Mouse (Mus musculus) left cerebral cortex, postnatal 14 days (tissue): ENCODE results near the gene Mtrex. TPM values are rescaled to one million over a fixed set of nuclear protein-coding genes. Genes with fewer than 3 reads are reported as not detected.

Experiments
- DNase-seq, 2 experiments: peaks; one replicate each; pipeline ENCODE4 v3.0.0; 2021 to 2022; ENCODE audit warnings: low spot score in 2 of 2, mixed read lengths in 1 of 2
- intact Hi-C: fragments of 180-260 bp; cut with DNase I; formaldehyde crosslinking; loops from one replicate; pipeline ENCODE4 v1.15.1; 2025
- total RNA-seq, 2 experiments: library from RNA; stranded (reverse); gene quantifications; 2 replicates each; pipeline ENCODE4 v1.2.3; 2021

Mtrex gene
- total RNA-seq, 2 experiments from 2014 or later = 40.6 to 41.6 TPM

DNA sequence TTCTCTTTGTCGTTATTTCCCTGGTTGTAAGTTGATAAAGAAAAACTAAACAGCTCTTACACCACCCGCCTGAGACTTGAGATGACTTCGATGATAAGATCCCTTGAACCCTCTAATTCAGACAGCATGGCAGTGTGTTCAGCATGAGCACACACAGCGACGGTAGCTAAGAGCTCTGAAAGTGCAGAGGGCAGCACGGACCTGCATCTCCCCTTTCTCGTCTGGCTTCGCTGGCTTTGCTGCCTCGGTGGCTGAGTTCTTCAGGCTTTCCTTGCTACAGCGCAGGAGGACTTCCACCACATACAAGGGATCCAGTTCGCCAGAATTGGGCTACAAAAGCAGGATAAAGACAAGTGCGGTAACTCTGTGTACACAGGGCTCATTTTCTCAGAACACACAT lies 40.0 kb downstream of the Mtrex start:
- intact Hi-C loops = no loop called here
- no peak for DNase-seq

DNA sequence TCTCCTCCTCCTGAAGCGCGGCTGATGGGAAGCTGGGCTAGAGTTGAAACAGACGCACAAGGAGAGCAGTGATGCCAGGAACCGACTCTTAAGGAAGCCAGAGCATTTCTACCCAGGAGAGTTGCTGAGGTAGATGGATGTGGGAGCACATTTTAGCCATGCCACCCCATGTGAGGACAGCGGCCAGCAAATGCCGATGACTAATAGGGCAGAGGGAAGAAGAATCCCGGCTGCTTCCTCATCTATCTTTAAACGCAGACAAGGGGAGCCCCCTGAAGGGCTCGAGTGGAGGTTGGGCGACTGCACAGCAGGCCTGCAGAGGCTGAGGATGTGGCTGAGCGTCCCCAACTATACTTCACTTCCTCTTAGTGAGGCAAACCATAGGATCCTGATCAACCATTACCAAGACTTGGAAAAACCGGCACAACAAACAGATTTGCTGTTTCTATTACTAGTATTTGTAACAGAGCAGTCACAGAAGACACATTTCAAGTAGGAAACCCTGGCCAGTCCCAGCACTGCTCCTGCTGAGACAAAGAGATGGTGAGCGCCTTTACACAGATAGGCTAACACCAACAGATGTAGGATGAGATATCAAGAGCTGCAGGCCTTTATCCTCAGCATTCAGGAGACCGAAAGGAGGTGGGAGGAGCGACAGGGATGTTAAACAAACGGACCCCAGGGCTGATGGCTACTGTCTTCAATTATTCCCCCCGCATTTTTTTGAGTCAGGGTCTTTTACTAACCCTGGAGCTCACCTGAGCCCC lies 55.5 kb downstream of the Mtrex start:
- intact Hi-C loops = loop anchor here (10.0 kb wide), 1 partner anchor 197 kb away; no protein-coding TSS in a partner anchor
- no peak for DNase-seq

DNA sequence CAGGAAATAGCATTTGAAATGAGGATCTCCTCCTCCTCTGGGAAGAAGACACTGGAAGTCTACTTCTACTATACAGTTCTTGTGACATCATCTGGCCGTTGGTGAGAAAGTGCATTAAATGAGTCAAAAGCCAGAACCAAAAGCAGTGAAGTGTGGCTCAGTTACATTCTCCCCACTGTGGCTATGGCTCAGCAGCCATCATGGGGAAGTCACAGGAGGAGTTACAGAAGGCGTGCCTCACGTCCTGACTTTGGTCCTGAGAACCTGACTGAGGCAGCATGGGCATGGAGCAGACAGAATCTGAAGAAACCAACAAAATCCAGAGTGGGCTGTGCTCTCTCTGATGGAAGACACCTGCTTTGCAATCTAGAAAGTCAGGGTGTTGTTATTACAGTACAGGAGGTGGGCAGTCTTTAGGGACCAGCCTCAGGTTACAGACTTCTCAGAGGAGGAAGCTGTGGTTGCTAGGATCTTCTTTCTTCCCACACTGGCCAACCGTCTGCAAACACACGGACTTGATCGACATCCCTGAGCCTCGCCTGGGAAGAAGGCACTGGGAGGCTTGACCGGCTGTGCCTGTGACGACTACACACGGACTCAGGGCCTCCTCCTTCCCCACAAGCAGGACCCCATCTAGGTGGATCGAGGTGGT lies 57.0 kb downstream of the Mtrex start:
- intact Hi-C loops = loop anchor here (10.0 kb wide), 1 partner anchor 195 kb away; no protein-coding TSS in a partner anchor

DNA sequence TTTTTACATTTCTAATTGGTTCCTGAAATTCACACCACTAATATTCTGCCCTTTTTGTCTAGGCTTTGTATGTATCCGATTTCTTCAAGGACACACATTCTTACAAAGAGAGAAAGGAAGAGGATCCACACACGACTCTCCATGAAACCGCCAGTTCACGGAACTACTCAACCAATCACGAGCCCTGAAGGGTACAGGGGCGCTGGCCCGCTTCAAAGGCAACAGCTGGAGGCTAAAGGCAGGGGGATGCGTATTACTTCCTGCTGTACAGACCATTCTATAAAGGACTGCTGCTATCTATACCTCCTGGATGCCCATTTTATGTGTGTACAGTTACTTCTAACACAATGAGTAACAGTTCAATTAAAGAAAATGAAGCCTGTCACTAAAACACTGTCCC lies 59.8 kb downstream of the Mtrex start:
- no peak for DNase-seq
- intact Hi-C loops = no loop called here

More for the DNA sequence above, 57.0 kb downstream of the Mtrex start:
- no peak for DNase-seq

DNA sequence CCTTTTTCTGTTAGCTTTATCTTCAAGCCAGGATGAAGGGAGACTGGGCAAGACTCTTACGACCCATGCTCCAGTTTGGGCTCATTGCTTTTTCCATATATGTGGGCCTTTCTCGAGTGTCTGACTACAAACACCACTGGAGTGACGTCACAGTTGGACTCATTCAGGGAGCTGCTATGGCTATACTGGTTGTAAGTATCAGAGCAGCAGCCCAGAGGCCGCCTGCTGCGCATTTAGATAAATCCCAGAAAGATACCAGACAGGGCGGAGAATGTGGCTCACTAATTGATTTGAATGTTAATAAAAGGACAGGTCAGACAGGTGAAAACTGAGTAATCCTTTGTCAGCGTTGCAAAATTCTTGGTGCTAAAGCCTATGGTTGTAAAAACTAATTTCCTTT lies 60.4 kb downstream of the Mtrex start:
- intact Hi-C loops = no loop called here
- DNase-seq = no peak

DNA sequence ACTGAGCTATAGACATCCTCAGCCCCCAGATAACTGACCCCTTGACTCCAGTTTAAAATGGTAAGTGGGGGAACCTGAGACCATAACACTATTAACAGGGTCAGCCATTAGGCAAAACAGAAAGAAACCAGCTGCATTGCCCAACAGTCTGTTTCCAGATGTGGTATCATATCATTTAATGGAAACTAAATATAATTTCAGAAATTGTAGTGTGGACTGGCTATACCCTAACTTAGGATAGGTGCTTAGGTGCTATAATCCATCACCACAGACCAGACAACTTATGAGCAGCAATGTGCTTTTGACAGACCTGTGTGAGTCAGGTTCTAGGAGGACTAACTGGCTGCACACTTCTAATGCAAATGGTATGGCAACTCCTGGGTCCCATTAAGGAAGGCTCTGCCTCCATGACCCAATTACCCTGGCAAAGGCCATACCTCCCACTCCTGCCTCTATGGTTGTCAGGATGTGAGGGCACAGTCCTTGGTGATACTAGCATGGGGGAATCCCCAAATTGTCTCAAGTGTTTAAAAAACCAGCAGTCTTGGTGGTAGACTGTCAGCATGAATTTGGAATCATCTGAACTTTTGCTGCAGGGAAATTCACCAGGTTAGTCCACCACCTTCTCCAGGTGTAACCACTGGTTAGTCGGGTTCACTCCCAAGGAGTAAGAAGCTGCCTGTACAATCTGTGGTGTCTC lies 64.1 kb downstream of the Mtrex start:
- intact Hi-C loops = no loop called here
- DNase-seq = no peak

DNA sequence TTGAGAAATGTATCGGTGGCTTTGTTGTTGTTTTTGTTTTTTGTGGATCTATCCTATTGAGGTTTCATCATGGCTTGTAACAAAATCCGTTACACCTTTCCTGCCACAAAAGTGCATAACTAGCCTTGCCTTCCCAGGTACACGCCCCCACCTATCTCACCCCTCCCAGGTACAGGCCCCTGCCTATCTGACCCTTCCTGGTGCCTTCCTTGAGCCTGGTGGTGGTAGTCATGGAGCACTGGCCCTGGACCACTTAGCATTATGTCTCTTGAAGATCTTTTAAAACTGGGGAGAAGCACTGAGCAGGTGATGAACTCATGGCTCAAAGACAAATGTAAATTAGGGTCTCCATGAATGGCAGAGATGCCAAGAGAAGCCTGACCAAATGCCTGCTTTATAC lies 64.9 kb downstream of the Mtrex start:
- DNase-seq = no peak
- intact Hi-C loops = no loop called here

DNA sequence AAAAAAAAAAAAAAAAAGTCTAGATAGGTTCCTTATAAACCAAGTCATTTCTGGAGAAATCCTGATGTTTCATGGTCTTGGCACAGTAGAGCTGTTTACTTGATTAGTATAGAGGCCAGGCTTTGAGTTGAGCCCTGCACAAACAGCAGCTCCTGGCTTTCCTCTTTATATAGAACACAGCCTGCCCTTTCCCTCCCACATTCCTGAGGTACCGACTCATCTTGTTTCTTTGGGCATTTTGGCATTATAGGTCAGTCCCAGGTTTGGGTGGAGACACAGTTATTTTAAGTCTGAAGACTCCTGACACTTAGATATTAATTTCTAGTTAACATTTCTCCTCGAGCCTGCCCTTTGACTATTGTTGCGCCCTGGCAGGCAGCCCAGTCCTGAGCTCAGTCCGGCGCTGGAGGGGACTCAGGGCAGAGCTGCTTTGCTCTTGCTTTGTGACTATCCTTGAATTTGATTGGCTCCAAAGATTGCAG lies 65.3 kb downstream of the Mtrex start:
- no peak for DNase-seq
- intact Hi-C loops = no loop called here

DNA sequence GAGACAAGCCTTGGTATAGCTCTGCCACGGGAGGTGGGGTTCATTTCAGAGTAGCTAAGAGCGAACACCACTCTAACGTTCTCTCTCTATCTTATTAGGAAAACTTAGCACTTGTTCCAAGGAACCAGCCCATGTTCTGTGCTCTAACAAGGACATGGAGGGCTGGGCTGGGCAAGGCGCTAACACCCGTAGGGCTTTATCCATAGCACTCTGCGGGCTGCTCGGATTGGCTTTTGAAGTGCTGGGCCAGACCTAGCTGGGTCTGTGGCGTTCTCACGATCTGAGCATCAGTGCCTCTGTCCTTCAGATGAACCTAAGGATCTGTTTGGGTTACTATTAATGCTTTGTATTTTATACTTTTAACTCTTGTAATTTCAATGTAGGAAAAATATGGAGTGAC lies 66.3 kb downstream of the Mtrex start:
- intact Hi-C loops = no loop called here
- no peak for DNase-seq

DNA sequence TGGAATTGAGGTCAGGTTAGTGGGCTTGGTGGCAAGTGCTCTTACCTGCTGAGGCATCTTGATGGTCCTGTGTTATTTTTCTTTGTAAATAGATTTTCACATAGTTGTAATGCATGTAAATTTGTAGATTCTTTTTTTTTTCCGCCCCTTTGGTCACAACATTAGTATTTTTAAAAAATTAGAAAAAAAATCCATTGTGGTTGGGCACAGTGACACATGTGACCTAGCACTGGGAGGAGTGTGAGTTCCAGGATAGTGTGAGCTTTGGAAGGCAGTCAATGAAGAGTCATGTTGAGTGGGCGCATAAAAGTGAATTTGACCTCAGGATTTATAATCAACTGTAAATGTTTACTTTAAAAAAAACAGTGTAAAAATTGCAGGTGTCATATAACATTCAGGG lies 66.8 kb downstream of the Mtrex start:
- intact Hi-C loops = no loop called here
- no peak for DNase-seq

DNA sequence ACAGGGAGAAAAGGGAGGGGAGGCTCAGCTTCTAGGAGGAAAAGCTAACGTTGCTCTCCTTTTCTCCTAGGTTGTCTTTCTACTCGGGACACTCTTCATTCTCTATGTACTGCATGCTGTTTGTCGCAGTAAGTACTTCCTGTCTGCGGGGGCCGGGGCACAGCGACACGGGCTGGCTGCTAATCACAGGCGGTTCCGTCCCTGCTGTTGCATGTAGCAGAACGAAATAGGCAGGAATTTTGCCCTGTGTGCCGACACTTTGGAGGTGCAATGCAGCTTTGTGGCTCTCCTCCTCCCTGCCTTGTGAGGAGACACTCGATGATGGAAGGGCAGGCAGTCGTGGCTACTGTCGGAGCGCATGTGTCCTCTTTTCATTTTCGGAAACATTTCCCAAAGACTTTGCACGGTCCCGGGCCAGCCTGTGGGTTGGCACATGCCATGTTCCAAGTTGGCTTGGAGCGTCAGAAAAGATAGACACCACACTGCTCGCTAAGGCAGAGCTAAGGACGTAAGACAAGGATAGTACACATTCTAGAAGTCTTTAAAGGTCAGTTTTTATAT lies 67.5 kb downstream of the Mtrex start:
- DNase-seq = no peak
- intact Hi-C loops = no loop called here

DNA sequence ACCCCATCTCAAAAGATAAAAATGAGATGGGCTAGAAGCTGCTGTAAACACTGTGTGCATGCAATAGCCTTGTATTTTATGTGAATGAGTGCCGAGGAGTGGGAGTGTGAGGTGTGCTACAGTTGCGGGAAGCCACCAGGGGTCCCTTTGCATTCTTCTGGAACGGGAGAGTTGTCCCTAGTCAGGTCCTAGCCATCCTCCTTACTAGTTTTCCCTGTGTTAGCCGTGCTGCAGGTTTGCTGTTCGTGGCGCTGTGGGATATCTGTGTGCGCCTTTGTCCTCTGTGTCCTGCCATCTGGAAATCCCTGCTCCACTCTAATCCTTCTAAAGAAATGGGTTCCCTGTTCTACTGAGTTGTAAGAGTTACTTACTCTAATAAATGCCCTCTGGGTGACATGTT lies 69.3 kb downstream of the Mtrex start:
- intact Hi-C loops = no loop called here
- DNase-seq = no peak

DNA sequence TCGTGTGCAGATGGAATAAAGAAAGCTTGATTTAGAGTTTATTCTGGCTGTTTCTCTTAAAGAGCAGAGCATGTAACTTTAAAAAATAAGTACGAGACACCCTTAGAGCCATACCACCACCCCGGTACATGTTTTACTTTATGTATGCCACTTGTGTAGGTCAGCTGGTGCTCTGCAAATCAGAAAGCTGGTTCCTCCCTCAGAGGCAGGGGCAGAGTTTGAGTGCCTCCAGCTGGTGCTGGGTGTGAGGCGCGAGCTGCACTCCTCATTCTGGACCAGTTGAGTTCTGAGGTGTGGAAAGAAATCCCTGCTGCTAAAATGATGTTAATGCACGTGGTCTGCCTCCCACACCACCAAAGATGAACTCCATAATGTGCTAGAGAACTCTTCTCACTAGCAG lies 72.8 kb downstream of the Mtrex start:
- DNase-seq = peak in 1 of 2 experiments; percentile 13
- intact Hi-C loops = no loop called here

DNA sequence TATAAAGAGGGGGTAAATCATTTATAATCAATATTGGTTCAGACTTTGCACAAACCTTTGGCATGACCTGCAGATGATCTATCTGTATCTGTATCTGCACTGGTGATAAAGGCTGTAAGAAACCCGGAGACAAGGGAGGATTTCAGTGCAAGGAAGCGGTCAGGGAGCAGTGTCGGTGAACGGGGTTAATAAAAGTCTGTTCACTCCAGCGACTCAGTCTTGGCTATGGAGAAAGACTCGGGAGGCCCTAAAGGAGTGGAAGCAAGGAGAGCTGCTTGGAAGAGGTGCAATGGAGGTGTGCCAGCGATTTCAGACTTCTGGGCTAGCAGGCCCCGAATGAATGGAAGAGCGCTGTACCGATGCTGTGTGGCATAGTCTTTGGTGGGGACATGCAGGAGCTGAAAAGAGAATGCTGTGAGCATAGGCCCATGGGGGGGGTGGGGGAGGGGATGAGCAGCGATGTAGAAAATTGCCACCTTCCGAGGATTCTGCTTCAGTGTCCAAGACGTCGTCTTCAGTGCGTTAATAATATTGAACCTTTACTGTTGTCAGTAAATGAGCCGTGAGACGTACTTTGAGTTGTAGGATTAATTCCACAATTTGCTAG lies 73.4 kb downstream of the Mtrex start:
- intact Hi-C loops = no loop called here
- DNase-seq = no peak

DNA sequence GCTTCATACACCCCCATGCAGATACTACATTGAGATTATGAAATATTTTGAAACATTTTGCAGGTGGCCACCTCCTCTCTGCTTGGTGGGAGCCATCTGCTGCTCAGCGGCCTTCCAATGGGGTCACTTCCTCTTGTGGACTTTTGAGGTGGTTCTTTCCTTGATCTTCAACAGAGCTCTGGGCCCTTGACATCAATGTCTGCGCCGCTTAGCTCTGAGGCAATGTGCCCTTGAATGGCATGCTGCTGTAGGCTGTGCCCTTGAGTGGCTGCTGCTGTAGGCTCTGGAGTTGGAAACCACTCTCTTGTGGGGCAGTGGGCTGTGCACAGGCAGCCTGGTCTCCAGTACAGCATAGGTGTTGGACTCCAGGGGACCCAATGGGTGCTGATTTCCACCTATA lies 81.3 kb downstream of the Mtrex start:
- DNase-seq = no peak
- intact Hi-C loops = no loop called here

DNA sequence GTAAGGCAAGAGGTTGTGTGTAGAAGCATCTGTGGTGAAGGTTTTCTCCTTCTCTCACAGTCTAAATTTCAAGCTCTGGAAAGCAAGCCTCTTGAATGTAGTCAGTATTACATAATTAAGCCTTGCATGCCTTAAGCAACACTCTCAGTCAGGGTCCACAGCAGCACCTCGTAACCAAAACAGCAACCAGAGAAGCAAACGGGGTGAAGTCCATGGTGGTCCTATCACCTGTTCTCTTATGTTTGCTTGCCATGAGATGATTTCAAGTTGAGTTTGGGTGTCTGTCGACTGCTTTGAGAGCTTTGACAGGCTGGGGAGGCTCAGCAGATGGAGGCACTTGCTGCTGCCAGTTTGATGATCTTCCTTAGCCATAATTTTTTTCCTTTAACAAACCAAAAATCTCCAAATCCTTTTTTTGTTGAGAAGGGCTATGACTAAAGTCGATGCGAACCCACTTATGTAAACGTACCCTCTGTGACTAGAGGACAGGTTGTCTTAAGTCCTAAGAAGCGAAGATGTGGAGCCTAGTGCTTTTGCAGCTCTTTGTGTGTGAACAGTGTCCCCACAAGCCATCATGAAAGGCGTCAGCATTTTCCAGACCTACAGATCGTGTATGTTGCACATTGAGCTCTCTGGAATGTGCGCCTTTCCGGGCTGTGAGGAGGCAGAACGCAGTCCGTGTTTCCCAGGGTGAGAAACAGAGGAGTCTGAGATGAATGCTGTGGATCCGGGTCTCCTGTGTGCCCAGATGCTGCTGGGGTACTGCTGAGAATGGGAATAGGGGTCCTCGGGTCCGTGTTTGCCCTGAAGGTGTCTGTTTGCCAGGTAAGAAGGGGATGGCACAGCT lies 86.7 kb downstream of the Mtrex start:
- peak in 1 of 2 experiments; percentile 41 for DNase-seq
- intact Hi-C loops = loop anchor here (5.0 kb wide), 1 partner anchor 38 kb away; the partner anchor contains the start of gene Plpp1

DNA sequence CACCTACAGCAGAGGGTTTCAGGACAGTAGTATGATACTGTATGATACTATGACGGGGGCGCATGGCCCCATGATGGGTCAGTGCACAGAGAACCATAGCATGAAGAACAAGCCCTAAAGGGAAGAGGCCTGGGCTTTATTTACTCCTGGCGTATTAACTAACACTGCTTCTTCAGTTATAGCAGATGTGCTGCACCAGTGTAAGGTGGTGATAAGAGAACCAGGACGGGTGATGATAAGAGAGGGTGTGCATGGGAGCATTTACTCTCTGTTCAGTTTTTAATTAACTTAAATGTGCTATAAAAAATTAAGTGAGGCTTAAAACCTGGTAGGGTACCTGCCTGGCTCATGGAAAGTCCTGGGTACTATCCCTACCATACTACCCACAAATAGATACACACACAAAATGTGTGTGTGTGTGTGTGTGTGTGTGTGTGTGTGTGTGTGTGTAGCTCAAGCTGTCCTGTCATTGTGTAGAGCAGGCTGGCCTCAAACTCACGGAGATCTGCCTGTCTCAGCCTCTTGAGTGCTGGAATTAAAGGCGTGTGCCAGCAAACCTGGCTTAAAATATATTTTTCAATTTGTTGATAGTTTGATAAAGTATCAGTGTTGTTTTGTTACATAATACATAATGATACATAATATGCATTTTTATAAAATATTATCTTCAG lies 88.5 kb downstream of the Mtrex start:
- no peak for DNase-seq
- intact Hi-C loops = no loop called here

DNA sequence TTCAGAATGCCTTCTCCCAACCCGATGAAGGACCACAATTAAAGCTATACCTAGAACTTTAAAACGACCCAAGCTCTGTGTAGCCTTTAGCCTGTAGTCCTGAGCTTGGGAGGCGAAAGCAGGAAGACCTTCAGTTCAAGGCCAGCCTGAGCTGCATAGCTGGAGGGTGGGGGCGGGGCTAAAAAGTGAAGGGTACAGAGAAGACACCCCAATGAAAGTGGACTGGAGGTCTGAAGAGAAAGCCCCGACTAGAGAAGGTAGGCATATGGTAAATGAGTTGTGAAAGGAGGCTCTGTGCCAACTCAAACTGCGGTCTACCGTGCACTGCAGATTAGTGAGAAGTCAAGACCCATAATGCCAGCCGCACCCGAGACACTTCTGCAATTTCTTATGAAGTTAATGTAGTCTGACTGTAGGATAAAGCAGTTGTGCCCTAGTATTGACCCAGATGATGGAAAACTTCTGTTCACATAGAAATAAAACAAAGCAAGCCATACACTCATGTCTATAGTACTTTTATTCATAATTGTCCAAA lies 89.5 kb downstream of the Mtrex start:
- intact Hi-C loops = no loop called here
- no peak for DNase-seq
